Mouse (Mus musculus) midbrain, embryonic 12.5 days (tissue): ENCODE results near the gene Gm17482. TPM values are rescaled to one million over a fixed set of nuclear protein-coding genes. Genes with fewer than 3 reads are reported as not detected.
A peak's percentile ranks its signal among the peaks of the same experiment; 100 is the strongest.
"Not testable (repeated sequence)": the region's sequence is repeated elsewhere in the genome, so short reads cannot be mapped to it uniquely, and the experiment has no call there.

Experiments
- ATAC-seq: fragments of 200-750 bp; cut with Nextera tagmentation; 2 replicates; pipeline ENCODE4 v1.8.0; 2017; ENCODE audit warnings: low read depth, moderate TSS enrichment, moderate library complexity; ENCODE audit not compliant: low FRiP score
- H3K27ac ChIP-seq: fragments of 300-500 bp; sonication (generic); replicated peaks from 2 replicates; pipeline ENCODE4 v1.5.1; 2016; ENCODE audit warnings: mild to moderate bottlenecking
- H3K27me3 ChIP-seq: fragments of 300-500 bp; sonication (generic); 2 replicates; pipeline ENCODE4 v1.6.1; 2016; ENCODE audit warnings: mild to moderate bottlenecking
- H3K36me3 ChIP-seq: fragments of 300-500 bp; sonication (generic); 2 replicates; pipeline ENCODE4 v1.6.1; 2016
- H3K4me1 ChIP-seq: fragments of 300-500 bp; sonication (generic); 2 replicates; pipeline ENCODE4 v1.6.1; 2016
- H3K4me2 ChIP-seq: fragments of 300-500 bp; sonication (generic); replicated peaks from 2 replicates; pipeline ENCODE4 v1.6.1; 2016; ENCODE audit warnings: mild to moderate bottlenecking, moderate library complexity
- H3K4me3 ChIP-seq: fragments of 300-500 bp; sonication (generic); 2 replicates; pipeline ENCODE4 v1.5.1; 2016; ENCODE audit warnings: mild to moderate bottlenecking
- H3K9ac ChIP-seq: fragments of 300-500 bp; sonication (generic); replicated peaks from 2 replicates; pipeline ENCODE4 v1.6.1; 2016; ENCODE audit warnings: mild to moderate bottlenecking, moderate library complexity
- H3K9me3 ChIP-seq: fragments of 300-500 bp; sonication (generic); 2 replicates; pipeline ENCODE4 v1.6.1; 2016; ENCODE audit warnings: mild to moderate bottlenecking
- WGBS: fragments of 180-500 bp; shearing (Covaris S2); methylation state at CpG from one replicate; pipeline ENCODE4 v1.1.7; 2016; 5-methylcytosine and 5-hydroxymethylcytosine counted together
- polyA plus RNA-seq: library from polyadenylated mRNA; unstranded; fragments of >200 nt; fragmentation: Nextera tagmentation; extraction: Ambion mirVana; gene quantifications from 2 replicates; pipeline ENCODE4 v1.2.1, GENCODE M21; 2016

The Gm17482 gene
- polyA plus RNA-seq, 1 experiment from 2014 or later: not detected

GRCm38 (mm10) chr6:115230557-115230956, 3.4 kb downstream of the Gm17482 start:
- Histone ChIP-seq H3K9ac (no peak overlapping the region), H3K27me3 (no peaks in the 10 kb centered on the region), H3K36me3 (no peaks in the 10 kb centered on the region), H3K4me2 (no peak overlapping the region), H3K4me1 (no peaks in the 10 kb centered on the region), H3K9me3 (no peaks in the 10 kb centered on the region), H3K27ac (no peak overlapping the region), H3K4me3 (no peak overlapping the region)
- ATAC-seq: no peak
- 88% methylated on average over 3 of the region's 3 CpGs for WGBS

GRCm38 (mm10) chr6:115231836-115232235, 4.7 kb downstream of the Gm17482 start:
- no peaks in the 10 kb centered on the region for H3K4me1 ChIP-seq
- H3K4me2 ChIP-seq: no peak overlapping the region
- H3K9me3 ChIP-seq: no peaks in the 10 kb centered on the region
- H3K4me3 ChIP-seq: no peak overlapping the region
- no peaks in the 10 kb centered on the region for H3K27me3 ChIP-seq
- WGBS: 86% methylated on average over 4 of the region's 4 CpGs
- no peaks in the 10 kb centered on the region for H3K36me3 ChIP-seq
- H3K9ac ChIP-seq: no peak overlapping the region
- no peak for ATAC-seq
- H3K27ac ChIP-seq: no peak overlapping the region

GRCm38 (mm10) chr6:115232562-115232961, 5.4 kb downstream of the Gm17482 start:
- 89% methylated on average over 1 of the region's 1 CpGs for WGBS
- H3K9me3 ChIP-seq: no peaks in the 10 kb centered on the region
- H3K4me2 ChIP-seq: no peak overlapping the region
- H3K27ac ChIP-seq: no peak overlapping the region
- no peaks in the 10 kb centered on the region for H3K4me1 ChIP-seq
- H3K9ac ChIP-seq: no peak overlapping the region
- no peaks in the 10 kb centered on the region for H3K27me3 ChIP-seq
- H3K36me3 ChIP-seq: no peaks in the 10 kb centered on the region
- no peak for ATAC-seq
- no peak overlapping the region for H3K4me3 ChIP-seq

- no peak for ATAC-seq
- Histone ChIP-seq H3K4me2 (no peak overlapping the region), H3K4me3 (no peak overlapping the region), H3K9ac (no peak overlapping the region), H3K9me3 (no peaks in the 10 kb centered on the region), H3K27ac (no peak overlapping the region), H3K36me3 (no peaks in the 10 kb centered on the region), H3K4me1 (no peaks in the 10 kb centered on the region), H3K27me3 (no peaks in the 10 kb centered on the region)
- WGBS: 86% methylated on average over 9 of the region's 9 CpGs
Observed at GRCm38 (mm10) chr6:115238031-115239027, 11.2 kb downstream of the Gm17482 start.

GRCm38 (mm10) chr6:115239335-115239734, 12.2 kb downstream of the Gm17482 start:
- ATAC-seq: no peak

GRCm38 (mm10) chr6:115240431-115240830, 13.3 kb downstream of the Gm17482 start:
- not testable (repeated sequence) for H3K9me3 ChIP-seq, H3K4me3 ChIP-seq, H3K4me1 ChIP-seq, ATAC-seq, H3K36me3 ChIP-seq, H3K4me2 ChIP-seq, H3K27ac ChIP-seq, H3K27me3 ChIP-seq, H3K9ac ChIP-seq
- WGBS: 63% methylated on average over 2 of the region's 2 CpGs

More at GRCm38 (mm10) chr6:115239335-115239734, 12.2 kb downstream of the Gm17482 start:
- H3K4me2 ChIP-seq: no peak overlapping the region
- H3K4me3 ChIP-seq: no peak overlapping the region
- no peaks in the 10 kb centered on the region for H3K4me1 ChIP-seq
- H3K36me3 ChIP-seq: no peaks in the 10 kb centered on the region
- 84% methylated on average over 7 of the region's 7 CpGs for WGBS
- H3K27me3 ChIP-seq: no peaks in the 10 kb centered on the region
- no peaks in the 10 kb centered on the region for H3K9me3 ChIP-seq
- no peak overlapping the region for H3K9ac ChIP-seq
- H3K27ac ChIP-seq: no peak overlapping the region

- Histone ChIP-seq H3K4me1 (no peaks in the 10 kb centered on the region), H3K36me3 (no peaks in the 10 kb centered on the region), H3K4me2 (no peak overlapping the region), H3K27me3 (no peaks in the 10 kb centered on the region), H3K4me3 (no peak overlapping the region), H3K9me3 (no peaks in the 10 kb centered on the region), H3K9ac (no peak overlapping the region), H3K27ac (no peak overlapping the region)
- no peak for ATAC-seq
- WGBS: 81% methylated on average over 3 of the region's 3 CpGs
Observed at GRCm38 (mm10) chr6:115241131-115241699, 14.1 kb downstream of the Gm17482 start.

GRCm38 (mm10) chr6:115241939-115242338, 14.8 kb downstream of the Gm17482 start:
- H3K9me3 ChIP-seq: no peaks in the 10 kb centered on the region
- H3K4me2 ChIP-seq: no peak overlapping the region
- H3K36me3 ChIP-seq: no peaks in the 10 kb centered on the region
- no peak overlapping the region for H3K9ac ChIP-seq
- 91% methylated on average over 3 of the region's 3 CpGs for WGBS
- H3K4me3 ChIP-seq: no peak overlapping the region
- H3K27ac ChIP-seq: no peak overlapping the region
- H3K27me3 ChIP-seq: no peaks in the 10 kb centered on the region
- ATAC-seq: no peak
- H3K4me1 ChIP-seq: no peaks in the 10 kb centered on the region

- WGBS: 66% methylated on average over 2 of the region's 2 CpGs
- Histone ChIP-seq H3K27ac (no peak overlapping the region), H3K27me3 (no peaks in the 10 kb centered on the region), H3K9ac (no peak overlapping the region), H3K36me3 (no peaks in the 10 kb centered on the region), H3K4me3 (no peak overlapping the region), H3K4me2 (no peak overlapping the region), H3K4me1 (no peaks in the 10 kb centered on the region), H3K9me3 (no peaks in the 10 kb centered on the region)
- ATAC-seq: no peak
Observed at GRCm38 (mm10) chr6:115244222-115244621, 17.1 kb downstream of the Gm17482 start.

- Histone ChIP-seq H3K4me2 (no peak overlapping the region), H3K9ac (no peak overlapping the region), H3K27me3 (peaks cover 10% of the 10 kb centered on the region), H3K27ac (no peak overlapping the region), H3K9me3 (no peaks in the 10 kb centered on the region), H3K4me1 (no peaks in the 10 kb centered on the region), H3K36me3 (no peaks in the 10 kb centered on the region), H3K4me3 (no peak overlapping the region)
- WGBS: 87% methylated on average over 3 of the region's 3 CpGs
- no peak for ATAC-seq
Observed at GRCm38 (mm10) chr6:115245500-115246058, 18.4 kb downstream of the Gm17482 start.

GRCm38 (mm10) chr6:115251531-115251985, 24.4 kb downstream of the Gm17482 start:
- H3K27me3 ChIP-seq: peaks cover 22% of the 10 kb centered on the region
- no peak overlapping the region for H3K27ac ChIP-seq
- no peak for ATAC-seq
- peak overlapping the region; percentile 31 for H3K4me2 ChIP-seq
- no peaks in the 10 kb centered on the region for H3K36me3 ChIP-seq
- WGBS: 9% methylated on average over 13 of the region's 13 CpGs
- no peak overlapping the region for H3K9ac ChIP-seq
- no peaks in the 10 kb centered on the region for H3K9me3 ChIP-seq
- H3K4me1 ChIP-seq: peaks cover 14% of the 10 kb centered on the region
- H3K4me3 ChIP-seq: no peak overlapping the region
